Mouse (Mus musculus) layer of hippocampus, adult 9-10 months (tissue): ENCODE results near the gene Stpg4.

ENCODE experiments used
- DNase-seq: peaks from one replicate; pipeline ENCODE4 v3.0.0; 2022; ENCODE audit warnings: low spot score

Gene Stpg4

GRCm38 (mm10) chr17:87427511-87427910 lies at the start of gene Stpg4:
Gene Stpg4 (minus strand): TSS chr17:87427741.
- DNase-seq = no peak

GRCm38 (mm10) chr17:87475356-87475755 lies 47.8 kb upstream of the Stpg4 start:
- DNase-seq = no peak

DNA sequence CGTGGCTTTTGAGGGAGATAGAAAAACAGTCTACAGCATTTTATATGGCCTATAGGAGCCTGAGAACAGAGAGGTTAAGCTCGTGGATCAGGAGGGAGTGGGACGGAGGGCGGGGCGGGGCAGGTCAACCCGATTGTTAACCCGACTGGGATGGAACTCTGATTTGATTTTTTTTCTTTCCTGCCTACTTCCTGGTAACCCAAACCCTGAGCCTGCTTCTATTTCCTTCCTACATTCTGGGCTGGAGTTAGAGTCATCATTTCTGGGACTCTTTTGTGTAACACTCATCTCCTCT lies 46.9 kb upstream of the Stpg4 start:
- no peak for DNase-seq

- DNase-seq = no peak
Observed at GRCm38 (mm10) chr17:87473736-87474500, 46.4 kb upstream of the Stpg4 start.

DNA sequence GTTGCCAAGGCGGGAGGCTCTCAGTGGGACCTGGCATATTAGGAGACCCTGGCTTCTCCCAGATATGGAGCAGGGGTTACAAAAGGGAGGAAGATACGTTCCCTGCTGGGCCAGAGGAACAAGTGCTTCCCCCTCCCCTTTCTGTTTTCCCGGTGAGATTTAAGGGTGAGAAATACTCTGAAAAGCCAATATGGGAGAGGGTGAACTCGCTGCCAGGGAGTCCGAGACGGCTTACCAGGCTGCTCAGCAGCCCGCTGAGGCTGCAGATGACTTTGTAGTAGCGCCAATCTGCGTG lies 45.8 kb upstream of the Stpg4 start:
- DNase-seq = no peak

GRCm38 (mm10) chr17:87472879-87473278 lies 45.3 kb upstream of the Stpg4 start:
- DNase-seq = no peak

DNA sequence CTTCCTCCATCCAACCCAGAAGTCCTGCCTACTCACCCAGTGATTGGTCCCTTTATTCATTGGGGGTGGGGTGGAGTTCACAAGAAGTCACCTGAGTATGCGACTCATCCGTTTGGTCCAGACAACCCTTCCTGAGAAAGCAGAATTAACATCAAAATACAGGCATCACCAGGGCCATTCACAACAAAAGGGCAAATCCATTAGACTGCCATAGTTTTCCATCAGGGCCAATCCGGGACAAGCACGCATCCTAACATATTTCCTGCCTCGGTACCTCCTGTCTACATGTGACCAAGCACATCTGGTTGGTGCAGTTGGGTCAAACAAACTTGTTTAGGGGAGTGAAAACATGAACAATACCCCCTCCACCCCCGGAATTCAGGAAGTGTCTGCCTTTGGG lies 44.1 kb upstream of the Stpg4 start:
- DNase-seq = no peak

- no peak for DNase-seq
Observed at GRCm38 (mm10) chr17:87470797-87471196, 43.3 kb upstream of the Stpg4 start.

GRCm38 (mm10) chr17:87470282-87470681 lies 42.7 kb upstream of the Stpg4 start:
- no peak for DNase-seq

DNA sequence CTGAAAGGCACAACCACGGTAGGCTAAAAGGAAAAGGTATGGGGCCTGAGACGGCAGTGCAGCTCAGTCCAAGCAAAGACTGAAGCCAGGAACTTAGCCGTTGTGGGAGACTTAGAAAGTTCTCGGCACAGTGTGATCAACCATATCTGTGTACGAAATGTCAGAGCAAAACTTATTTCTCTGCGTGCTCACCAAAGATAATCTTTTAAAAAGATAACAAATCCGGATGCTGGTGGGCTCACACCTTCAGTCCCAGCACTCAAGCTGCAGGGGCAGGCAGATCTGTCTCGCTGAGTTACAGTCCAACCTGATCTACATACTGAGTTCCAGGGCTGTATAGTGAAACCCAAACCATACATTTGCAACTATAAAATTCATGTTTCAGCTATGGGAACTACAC lies 41.9 kb upstream of the Stpg4 start:
- DNase-seq = no peak

DNA sequence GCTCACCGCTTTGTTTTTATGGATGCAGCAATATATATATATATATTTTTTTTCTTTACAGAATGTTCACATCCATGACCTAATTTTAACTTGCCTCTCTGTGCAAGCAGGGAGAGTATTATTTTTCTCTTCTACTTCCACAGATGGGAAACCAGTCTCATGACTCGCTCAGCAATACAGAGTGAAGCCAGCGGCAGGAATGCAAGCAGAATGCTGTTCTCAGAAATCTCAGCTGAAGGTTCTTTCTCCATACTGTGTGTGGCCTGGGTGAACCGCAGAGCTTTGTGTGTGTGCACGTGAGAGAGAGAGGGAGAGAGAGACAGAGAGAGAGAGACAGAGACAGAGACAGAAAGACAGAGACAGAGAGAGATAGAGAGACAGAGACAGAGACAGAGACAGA lies 41.1 kb upstream of the Stpg4 start:
- no peak for DNase-seq

- DNase-seq = no peak
Observed at GRCm38 (mm10) chr17:87461499-87461896, 34.0 kb upstream of the Stpg4 start.

GRCm38 (mm10) chr17:87460669-87461498 lies 33.3 kb upstream of the Stpg4 start:
- no peak for DNase-seq

DNA sequence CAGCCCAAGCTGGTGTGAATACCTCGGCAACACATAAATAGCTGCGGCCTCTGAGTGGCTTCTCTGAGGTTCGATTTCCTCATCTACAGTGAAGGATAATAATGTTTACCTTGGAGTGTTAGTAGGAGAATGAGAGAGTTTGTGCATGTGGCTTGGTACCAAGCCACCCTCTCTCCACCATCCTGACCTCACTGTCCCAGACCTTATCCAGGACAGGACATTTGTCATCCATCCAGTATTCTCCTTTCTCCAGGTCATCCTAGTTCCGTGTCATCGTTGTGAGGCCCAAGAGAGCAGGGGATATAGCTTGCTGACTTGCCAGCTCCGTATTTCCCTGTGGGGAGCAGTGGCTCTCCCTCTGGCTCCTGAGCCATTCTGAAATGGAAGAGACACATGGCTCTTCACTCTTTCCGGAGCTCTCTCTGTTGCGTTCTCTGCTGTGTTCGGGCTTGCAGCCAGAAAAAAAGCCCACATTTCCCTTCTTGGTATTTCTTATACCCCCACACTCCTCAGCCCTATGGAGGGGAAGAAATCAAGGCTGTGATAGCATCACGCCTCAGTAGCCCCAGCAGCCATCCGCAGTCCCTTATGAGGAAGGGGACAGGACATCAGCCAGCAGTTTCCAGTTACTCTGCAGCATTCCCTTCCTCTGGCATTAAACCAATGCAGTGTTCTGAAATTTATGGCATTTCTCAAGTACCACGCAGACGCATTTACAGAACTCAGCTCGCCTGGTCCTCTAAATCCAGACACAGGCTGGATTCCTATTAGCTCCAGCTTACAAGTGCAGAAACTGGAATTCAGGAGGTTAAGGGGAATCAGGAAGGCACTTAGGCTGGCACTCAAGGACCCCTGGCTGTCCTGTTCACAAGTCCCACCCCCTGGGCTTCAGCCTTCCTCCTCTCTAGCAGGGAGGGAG lies 32.5 kb upstream of the Stpg4 start:
- no peak for DNase-seq

DNA sequence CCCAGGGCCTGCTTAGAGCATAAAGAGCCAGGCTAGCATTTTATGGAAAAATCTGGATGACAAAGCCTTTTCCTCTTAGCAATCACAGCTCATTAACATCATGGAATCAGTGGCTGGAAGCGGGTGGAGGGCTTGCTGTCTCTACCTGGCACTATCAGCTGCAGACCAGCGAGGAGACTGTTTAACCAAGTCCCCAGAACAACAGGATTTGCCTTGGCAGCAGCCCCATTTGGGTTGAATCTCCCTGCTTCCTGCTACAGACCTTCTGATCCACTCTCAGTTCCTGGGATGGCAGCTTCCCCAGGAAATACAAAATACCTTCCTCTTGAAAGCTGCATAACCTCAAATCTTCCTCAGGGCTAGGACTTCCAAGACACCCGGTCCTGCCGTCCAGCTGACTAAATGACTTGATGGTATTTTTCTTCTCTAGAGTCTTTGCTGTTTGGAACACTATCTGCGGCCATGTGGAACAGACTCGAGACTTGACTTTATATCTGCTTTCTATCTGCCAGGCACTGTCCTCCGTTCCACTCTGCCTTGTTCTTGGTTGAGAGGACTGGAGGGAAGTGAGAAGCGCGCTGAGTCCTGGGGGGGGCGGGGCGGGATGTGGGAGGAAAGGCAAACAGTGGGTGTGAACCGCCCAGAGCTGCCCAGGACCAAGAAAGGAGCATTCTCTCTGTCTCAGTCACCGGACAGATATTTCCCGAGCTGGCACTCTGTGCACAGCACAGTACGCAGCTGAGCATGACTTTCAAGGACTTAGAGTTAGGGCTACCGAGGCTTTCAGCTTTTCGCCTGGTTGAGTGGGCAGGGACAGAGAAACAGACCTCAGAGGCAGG lies 31.6 kb upstream of the Stpg4 start:
- no peak for DNase-seq

- no peak for DNase-seq
Observed at GRCm38 (mm10) chr17:87457961-87458360, 30.4 kb upstream of the Stpg4 start.

- DNase-seq = no peak
Observed at GRCm38 (mm10) chr17:87454121-87454520, 26.6 kb upstream of the Stpg4 start.

- no peak for DNase-seq
Observed at GRCm38 (mm10) chr17:87453336-87453735, 25.8 kb upstream of the Stpg4 start.

- DNase-seq = no peak
Observed at GRCm38 (mm10) chr17:87448881-87449280, 21.3 kb upstream of the Stpg4 start.

GRCm38 (mm10) chr17:87448339-87448738 lies 20.8 kb upstream of the Stpg4 start:
- no peak for DNase-seq

- no peak for DNase-seq
Observed at GRCm38 (mm10) chr17:87447612-87448200, 20.2 kb upstream of the Stpg4 start.
